Comparison of ENCODE assay signal across 12 mouse cellular contexts in the genomic region with DNA sequence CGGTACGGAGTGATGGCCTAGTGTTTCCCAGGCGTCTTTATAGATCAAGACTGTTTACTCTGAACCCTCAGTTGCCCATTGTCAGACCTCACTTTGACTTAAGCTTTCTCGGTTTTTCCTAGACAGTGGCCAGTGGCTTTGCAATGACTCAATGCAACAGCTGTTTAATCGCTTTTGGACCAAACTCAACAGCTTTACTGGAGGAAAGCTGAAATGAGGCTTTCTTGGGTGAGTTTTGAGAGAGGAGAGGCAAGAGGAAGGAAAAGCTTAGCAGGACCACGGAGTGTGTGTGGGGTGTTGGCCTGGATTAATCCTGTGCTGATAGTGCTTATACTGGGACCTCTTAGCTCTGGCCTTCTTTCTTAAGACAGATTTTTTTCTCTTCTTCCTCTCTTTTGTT. TPM values are rescaled to one million over a fixed set of nuclear protein-coding genes. Genes with fewer than 3 reads are reported as not detected.
DNase-seq lines count a peak whose midpoint lies in the region; ATAC-seq lines count a peak whose summit lies in the region.
"Had no signal": no experiment of that assay in that cellular context is flagged by ENCODE, and none has a peak within 500 bp of the region (broad histone marks: within the 10 kb centered on the region; RNA-seq: fewer than 3 reads in every experiment).

No protein-coding gene starts in this region.

- 19% methylated on average over 6 of the region's 6 CpGs for WGBS in liver, embryonic 12.5 days (ENCODE audit: insufficient replicate concordance)
- whole genome bisulfite sequencing in forebrain, embryonic 15.5 days = 13% methylated on average over 6 of the region's 6 CpGs
- 15% methylated on average over 6 of the region's 6 CpGs for WGBS in limb, embryonic 12.5 days
- WGBS in stomach, embryonic 15.5 days = 17% methylated on average over 6 of the region's 6 CpGs

- no peaks in the 10 kb centered on the region for H3K9me3 ChIP-seq in liver, embryonic 12.5 days (replicated peaks)
- no peaks in the 10 kb centered on the region for H3K9me3 ChIP-seq in forebrain, embryonic 15.5 days
- H3K9me3 ChIP-seq in limb, embryonic 12.5 days = peaks cover 11% of the 10 kb centered on the region; the same call in 1 of the 2 replicates
- no peaks in the 10 kb centered on the region for H3K9me3 ChIP-seq in stomach, embryonic 15.5 days

- H3K27me3 ChIP-seq in liver, embryonic 12.5 days (replicated peaks) = peaks cover 66% of the 10 kb centered on the region
- H3K27me3 ChIP-seq in forebrain, embryonic 15.5 days = peaks cover 76% of the 10 kb centered on the region
- H3K27me3 ChIP-seq in limb, embryonic 12.5 days = peaks cover 68% of the 10 kb centered on the region
- H3K27me3 ChIP-seq in stomach, embryonic 15.5 days (replicated peaks) = peaks cover 41% of the 10 kb centered on the region

- H3K4me2 ChIP-seq in liver, embryonic 12.5 days = peak overlapping the region; percentile 60; the same call in 1 of the 2 replicates
- H3K4me2 ChIP-seq in forebrain, embryonic 15.5 days (replicated peaks) = peak overlapping the region; percentile 84
- peak overlapping the region; percentile 90 for H3K4me2 ChIP-seq in limb, embryonic 12.5 days
- peak overlapping the region; percentile 91 for H3K4me2 ChIP-seq in stomach, embryonic 15.5 days

- H3K4me3 ChIP-seq in liver, embryonic 12.5 days = peak overlapping the region; percentile 23; the same call in 1 of the 2 replicates
- H3K4me3 ChIP-seq in forebrain, embryonic 15.5 days = peak overlapping the region; percentile 42; the same call in 1 of the 2 replicates
- peak overlapping the region; percentile 46 for H3K4me3 ChIP-seq in limb, embryonic 12.5 days (replicated peaks)
- H3K4me3 ChIP-seq in stomach, embryonic 15.5 days (replicated peaks) = 0 out of 2 replicates have a peak overlapping the region, but pooled peaks have one; percentile 42

- H3K36me3 ChIP-seq in liver, embryonic 12.5 days = no peaks in the 10 kb centered on the region
- H3K36me3 ChIP-seq in forebrain, embryonic 15.5 days = no peaks in the 10 kb centered on the region
- no peaks in the 10 kb centered on the region for H3K36me3 ChIP-seq in limb, embryonic 12.5 days
- H3K36me3 ChIP-seq in stomach, embryonic 15.5 days = no peaks in the 10 kb centered on the region

- no peak overlapping the region for H3K9ac ChIP-seq in liver, embryonic 12.5 days
- H3K9ac ChIP-seq in forebrain, embryonic 15.5 days (replicated peaks) = no peak overlapping the region
- H3K9ac ChIP-seq in limb, embryonic 12.5 days (replicated peaks) = no peak overlapping the region
- H3K9ac ChIP-seq in stomach, embryonic 15.5 days = no peak overlapping the region

- no peak for DNase-seq in liver
- no peak for DNase-seq in cerebellum, adult 11-12 months
- no peak for DNase-seq in left cerebral cortex, postnatal 36 days (ENCODE audit: low spot score in 2 of 2)
- no peak for DNase-seq in gastrocnemius, postnatal 25 days

- H3K4me1 ChIP-seq in liver, embryonic 12.5 days = no peaks in the 10 kb centered on the region
- H3K4me1 ChIP-seq in forebrain, embryonic 15.5 days = peaks cover 13% of the 10 kb centered on the region
- peaks cover 35% of the 10 kb centered on the region for H3K4me1 ChIP-seq in limb, embryonic 12.5 days (replicated peaks)
- H3K4me1 ChIP-seq in stomach, embryonic 15.5 days = peaks cover 14% of the 10 kb centered on the region

- intact Hi-C loops in left cerebral cortex, postnatal 36 days (cut with DNase I) = no loop called here

- ATAC-seq in liver, embryonic 12.5 days = no peak
- ATAC-seq in forebrain, embryonic 15.5 days (replicated peaks) = no peak
- ATAC-seq in limb, embryonic 12.5 days (ENCODE audit: insufficient number of reproducible peaks, insufficient read depth, low FRiP score, low TSS enrichment, low read depth) = no peak
- no peak for ATAC-seq in stomach, embryonic 15.5 days (ENCODE audit: insufficient read depth, low FRiP score, low read depth)

- no peak overlapping the region for H3K27ac ChIP-seq in liver, embryonic 12.5 days
- H3K27ac ChIP-seq in forebrain, embryonic 15.5 days (replicated peaks) = no peak overlapping the region
- no peak overlapping the region for H3K27ac ChIP-seq in limb, embryonic 12.5 days
- no peak overlapping the region for H3K27ac ChIP-seq in stomach, embryonic 15.5 days

RNA-seq across cellular contexts. Expression of gene Foxd1, which starts 36.3 kb away (rescaled TPM):
- not detected in 2 replicates for polyA plus RNA-seq in liver, embryonic 12.5 days (2016; fragmentation: Nextera tagmentation; extraction: Ambion mirVana)
- 0.55 and 0.56 TPM in 2 replicates for polyA plus RNA-seq in forebrain, embryonic 15.5 days (2015; fragmentation: Nextera tagmentation; extraction: Ambion mirVana)
- polyA plus RNA-seq in limb, embryonic 12.5 days (2016; fragmentation: Nextera tagmentation; extraction: Ambion mirVana) = 0.17 and 0.25 TPM in 2 replicates
- 0.05 TPM in 1 of 2 replicates, not detected in the other for polyA plus RNA-seq in stomach, embryonic 15.5 days (2015; fragmentation: Nextera tagmentation; extraction: Ambion mirVana)
- 1 to 10 TPM; 1.1 to 2.1 TPM for total RNA-seq in left cerebral cortex, postnatal 36 days (2021)
- total RNA-seq in gastrocnemius, postnatal 25 days (2021) = under 1 TPM in 1 of 2 experiments, not detected in 1; 0.08 TPM
- total RNA-seq: granulocyte monocyte progenitor cell, adult 5-6 weeks; megakaryocyte progenitor cell, adult 5-6 weeks; MEL had no signal
- polyA plus RNA-seq: spleen, adult 2 months had no signal
